Mouse (Mus musculus) liver, postnatal 0 days (tissue): Measurements from ENCODE around the gene Gabrb3.

Source experiments
- CTCF ChIP-seq: sonication (generic); IDR thresholded peaks from 2 replicates; pipeline ENCODE4 v1.5.1; 2016; ENCODE audit warnings: antibody characterized with exemption, low read depth
- EP300 ChIP-seq: IDR thresholded peaks from 2 replicates; pipeline ENCODE4 v1.6.1; 2016; ENCODE audit warnings: antibody characterized with exemption, low read depth, mild to moderate bottlenecking

- TF ChIP-seq CTCF (no peak), EP300 (no peak)
These were observed 177.8 kb downstream of the Gabrb3 start for GRCm38 (mm10) chr7:57597341-57597740.
